Mouse (Mus musculus) gonadal fat pad, adult 2 months (tissue): ENCODE measurements around the gene Arsg. TPM values are rescaled to one million over a fixed set of nuclear protein-coding genes. Genes with fewer than 3 reads are reported as not detected.

Experiments
- DNase-seq: peaks from one replicate; pipeline ENCODE4 v3.0.0-alpha.2; 2012; ENCODE audit warnings: low read depth
- polyA plus RNA-seq: library from polyadenylated mRNA; depleted of rRNA; stranded (reverse); fragments of >200 nt; gene quantifications from 2 replicates; pipeline ENCODE4 v1.2.3, GENCODE M21; 2012

Arsg gene
- polyA plus RNA-seq, 1 experiment = 8.8 TPM

- DNase-seq = no peak
Measured at GRCm38 (mm10) chr11:109584843-109585713, 111.9 kb downstream of the Arsg start.

GRCm38 (mm10) chr11:109586424-109586823, 113.2 kb downstream of the Arsg start:
- DNase-seq = no peak

GRCm38 (mm10) chr11:109587019-109587418, 113.8 kb downstream of the Arsg start:
- DNase-seq = no peak

GRCm38 (mm10) chr11:109587638-109588374, 114.6 kb downstream of the Arsg start:
- DNase-seq = no peak

- no peak for DNase-seq
Measured at GRCm38 (mm10) chr11:109590012-109590411, 116.8 kb downstream of the Arsg start.

GRCm38 (mm10) chr11:109591511-109591910, 118.3 kb downstream of the Arsg start:
- no peak for DNase-seq

GRCm38 (mm10) chr11:109593200-109593981, 120.2 kb downstream of the Arsg start:
- DNase-seq = no peak

GRCm38 (mm10) chr11:109594761-109595160, 121.6 kb downstream of the Arsg start:
- DNase-seq = no peak

- no peak for DNase-seq
Measured at GRCm38 (mm10) chr11:109598778-109599570, 125.8 kb downstream of the Arsg start.

- no peak for DNase-seq
Measured at GRCm38 (mm10) chr11:109607600-109607999, 134.4 kb downstream of the Arsg start.

- DNase-seq = peak; percentile 36
Measured at GRCm38 (mm10) chr11:109608976-109609625, 135.9 kb downstream of the Arsg start.

GRCm38 (mm10) chr11:109610046-109610794, 137.0 kb downstream of the Arsg start:
- no peak for DNase-seq

GRCm38 (mm10) chr11:109610795-109611302, 137.7 kb downstream of the Arsg start:
- no peak for DNase-seq

- DNase-seq = peak; percentile 94
Measured at GRCm38 (mm10) chr11:109611303-109612149, 138.4 kb downstream of the Arsg start, which contains the start of gene Wipi1. TSS of gene Wipi1 (minus strand) at chr11:109611967.

GRCm38 (mm10) chr11:109612871-109613529, 139.8 kb downstream of the Arsg start:
- DNase-seq = no peak

GRCm38 (mm10) chr11:109615286-109615685, 142.1 kb downstream of the Arsg start:
- no peak for DNase-seq

GRCm38 (mm10) chr11:109616352-109616751, 143.2 kb downstream of the Arsg start:
- no peak for DNase-seq

GRCm38 (mm10) chr11:109616766-109617165, 143.6 kb downstream of the Arsg start:
- DNase-seq = no peak
